Mouse (Mus musculus) hindbrain, embryonic 14.5 days (tissue): ENCODE data around the gene Pdhx. TPM values are rescaled to one million over a fixed set of nuclear protein-coding genes. Genes with fewer than 3 reads are reported as not detected.

Experiments used
- ATAC-seq: fragments of 200-750 bp; cut with Nextera tagmentation; 2 replicates; pipeline ENCODE4 v1.8.0; 2017; ENCODE audit warnings: moderate number of reproducible peaks, mild to moderate bottlenecking, moderate TSS enrichment, moderate library complexity; ENCODE audit not compliant: low FRiP score
- DNase-seq: peaks from one replicate; pipeline ENCODE4 v3.0.0-alpha.2; 2015; ENCODE audit warnings: low spot score
- H3K27ac ChIP-seq: fragments of 300-500 bp; sonication (generic); 2 replicates; pipeline ENCODE4 v1.5.1; 2014; ENCODE audit warnings: mild to moderate bottlenecking, moderate library complexity
- H3K27me3 ChIP-seq: fragments of 300-500 bp; sonication (generic); 2 replicates; pipeline ENCODE4 v1.6.1; 2014; ENCODE audit warnings: mild to moderate bottlenecking, low read length, mixed read lengths; ENCODE audit not compliant: control insufficient read depth, insufficient read depth
- H3K36me3 ChIP-seq: fragments of 300-500 bp; sonication (generic); replicated peaks from 2 replicates; pipeline ENCODE4 v1.6.1; 2014; ENCODE audit not compliant: control insufficient read depth, insufficient read depth
- H3K4me1 ChIP-seq: fragments of 300-500 bp; sonication (generic); replicated peaks from 2 replicates; pipeline ENCODE4 v1.6.1; 2014; ENCODE audit warnings: antibody characterized with exemption, low read length, mixed read lengths; ENCODE audit not compliant: control insufficient read depth, insufficient read depth
- H3K4me2 ChIP-seq: fragments of 300-500 bp; sonication (generic); replicated peaks from 2 replicates; pipeline ENCODE4 v1.6.1; 2014; ENCODE audit warnings: mild to moderate bottlenecking, moderate library complexity
- H3K4me3 ChIP-seq: fragments of 300-500 bp; sonication (generic); replicated peaks from 2 replicates; pipeline ENCODE4 v1.5.1; 2014; ENCODE audit warnings: mild to moderate bottlenecking, low read length
- H3K9ac ChIP-seq: fragments of 300-500 bp; sonication (generic); 2 replicates; pipeline ENCODE4 v1.6.1; 2014
- H3K9me3 ChIP-seq: fragments of 300-500 bp; sonication (generic); 2 replicates; pipeline ENCODE4 v1.6.1; 2016; ENCODE audit warnings: low read length; ENCODE audit not compliant: control insufficient read depth
- WGBS: fragments of 180-500 bp; shearing (Covaris S2); extraction: QIAGEN DNeasy Blood & Tissue Kit; methylation state at CpG from one replicate; pipeline ENCODE4 v1.1.7; 2014; 5-methylcytosine and 5-hydroxymethylcytosine counted together
- polyA plus RNA-seq: library from polyadenylated mRNA; unstranded; fragments of >200 nt; fragmentation: Nextera tagmentation; extraction: Ambion mirVana; gene quantifications from 2 replicates; pipeline ENCODE4 v1.2.1, GENCODE M21; 2014

The Pdhx gene
- polyA plus RNA-seq, 1 experiment from 2014 or later: 62.8 TPM

- Histone ChIP-seq H3K27ac (no peak overlapping the region), H3K4me2 (no peak overlapping the region), H3K4me3 (no peak overlapping the region), H3K4me1 (no peaks in the 10 kb centered on the region), H3K9me3 (no peaks in the 10 kb centered on the region), H3K36me3 (peaks cover 10% of the 10 kb centered on the region; the same call in 1 of the 2 replicates), H3K9ac (no peak overlapping the region), H3K27me3 (no peaks in the 10 kb centered on the region)
- no peak for DNase-seq
- WGBS: 57% methylated on average over 8 of the region's 8 CpGs
- ATAC-seq: no peak
Measured at GRCm38 (mm10) chr2:103040896-103041295, 32.4 kb downstream of the Pdhx start.

- 77% methylated on average over 4 of the region's 4 CpGs for WGBS
- no peak for ATAC-seq
Measured at GRCm38 (mm10) chr2:103037831-103038230, 35.5 kb downstream of the Pdhx start.

GRCm38 (mm10) chr2:103022728-103023127 lies 50.6 kb downstream of the Pdhx start:
- Histone ChIP-seq H3K9ac (no peak overlapping the region), H3K4me3 (no peak overlapping the region), H3K4me2 (no peak overlapping the region), H3K4me1 (0 out of 2 replicates have a peak, but pooled peaks cover 3% of the 10 kb centered on the region), H3K9me3 (no peaks in the 10 kb centered on the region), H3K27me3 (no peaks in the 10 kb centered on the region), H3K27ac (no peak overlapping the region), H3K36me3 (no peaks in the 10 kb centered on the region; the same call in 1 of the 2 replicates)
- WGBS: 74% methylated on average over 3 of the region's 3 CpGs
- ATAC-seq (peak; percentile 24; the same call in 1 of the 2 replicates), DNase-seq (no peak)

More at GRCm38 (mm10) chr2:103037831-103038230, 35.5 kb downstream of the Pdhx start:
- H3K9me3 ChIP-seq: no peaks in the 10 kb centered on the region
- no peaks in the 10 kb centered on the region for H3K4me1 ChIP-seq
- peaks cover 24% of the 10 kb centered on the region for H3K36me3 ChIP-seq
- H3K4me3 ChIP-seq: no peak overlapping the region
- H3K9ac ChIP-seq: no peak overlapping the region
- DNase-seq: no peak
- no peaks in the 10 kb centered on the region for H3K27me3 ChIP-seq
- H3K27ac ChIP-seq: no peak overlapping the region
- no peak overlapping the region for H3K4me2 ChIP-seq

- no peaks in the 10 kb centered on the region; the same call in 1 of the 2 replicates for H3K36me3 ChIP-seq
- no peak overlapping the region; the same call in 1 of the 2 replicates for H3K27ac ChIP-seq
- 0 out of 2 replicates have a peak, but pooled peaks cover 3% of the 10 kb centered on the region for H3K4me1 ChIP-seq
- H3K9me3 ChIP-seq: no peaks in the 10 kb centered on the region
- ATAC-seq (peak; percentile 68; the same call in 1 of the 2 replicates), DNase-seq (peak; percentile 50)
- H3K4me3 ChIP-seq: no peak overlapping the region
- no peak overlapping the region for H3K9ac ChIP-seq
- no peak overlapping the region for H3K4me2 ChIP-seq
- H3K27me3 ChIP-seq: no peaks in the 10 kb centered on the region
- 37% methylated on average over 4 of the region's 4 CpGs for WGBS
Measured at GRCm38 (mm10) chr2:103020191-103020987, 52.9 kb downstream of the Pdhx start.

GRCm38 (mm10) chr2:103018817-103019494 lies 54.4 kb downstream of the Pdhx start:
- Histone ChIP-seq H3K9me3 (no peaks in the 10 kb centered on the region), H3K9ac (no peak overlapping the region), H3K4me3 (no peak overlapping the region), H3K4me1 (0 out of 2 replicates have a peak, but pooled peaks cover 3% of the 10 kb centered on the region), H3K27me3 (no peaks in the 10 kb centered on the region), H3K4me2 (no peak overlapping the region), H3K27ac (no peak overlapping the region), H3K36me3 (no peaks in the 10 kb centered on the region; the same call in 1 of the 2 replicates)
- 74% methylated on average over 9 of the region's 9 CpGs for WGBS
- DNase-seq (peak; percentile 75), ATAC-seq (0 out of 2 replicates have a peak, but pooled peaks have one; percentile 34)

- 88% methylated on average over 2 of the region's 2 CpGs for WGBS
- ATAC-seq: no peak
- Histone ChIP-seq H3K4me3 (no peak overlapping the region), H3K9me3 (no peaks in the 10 kb centered on the region), H3K27me3 (no peaks in the 10 kb centered on the region), H3K27ac (no peak overlapping the region), H3K9ac (no peak overlapping the region), H3K4me1 (0 out of 2 replicates have a peak, but pooled peaks cover 3% of the 10 kb centered on the region), H3K4me2 (no peak overlapping the region), H3K36me3 (no peaks in the 10 kb centered on the region; the same call in 1 of the 2 replicates)
- DNase-seq: no peak
Measured at GRCm38 (mm10) chr2:103017391-103017824, 55.9 kb downstream of the Pdhx start.

- ATAC-seq (no peak), DNase-seq (no peak)
- H3K27me3 ChIP-seq: no peaks in the 10 kb centered on the region
Measured at GRCm38 (mm10) chr2:103016089-103016488, 57.2 kb downstream of the Pdhx start.

GRCm38 (mm10) chr2:103012782-103013575 lies 60.3 kb downstream of the Pdhx start:
- no peak overlapping the region for H3K4me3 ChIP-seq
- H3K9me3 ChIP-seq: no peaks in the 10 kb centered on the region
- DNase-seq (no peak), ATAC-seq (no peak)
- H3K4me1 ChIP-seq: no peaks in the 10 kb centered on the region
- no peak overlapping the region for H3K9ac ChIP-seq
- H3K27ac ChIP-seq: no peak overlapping the region
- H3K36me3 ChIP-seq: no peaks in the 10 kb centered on the region
- no peak overlapping the region for H3K4me2 ChIP-seq
- 88% methylated on average over 4 of the region's 4 CpGs for WGBS
- no peaks in the 10 kb centered on the region for H3K27me3 ChIP-seq

More at GRCm38 (mm10) chr2:103016089-103016488, 57.2 kb downstream of the Pdhx start:
- Histone ChIP-seq H3K9ac (no peak overlapping the region), H3K4me1 (0 out of 2 replicates have a peak, but pooled peaks cover under 1% of the 10 kb centered on the region), H3K4me2 (no peak overlapping the region), H3K9me3 (no peaks in the 10 kb centered on the region), H3K36me3 (no peaks in the 10 kb centered on the region), H3K27ac (no peak overlapping the region), H3K4me3 (no peak overlapping the region)
